Mouse (Mus musculus) lung, adult 2 months (tissue): ENCODE data around the gene Zfp639. TPM values are rescaled to one million over a fixed set of nuclear protein-coding genes. Genes with fewer than 3 reads are reported as not detected.
A peak's percentile ranks its signal among the peaks of the same experiment; 100 is the strongest.

Experiments used
- DNase-seq: peaks from one replicate; pipeline ENCODE4 v3.0.0; 2022
- H3K4me1 ChIP-seq: fragments of 200-500 bp; 2 replicates; pipeline ENCODE4 v1.6.1; 2011; ENCODE audit warnings: low read length; ENCODE audit not compliant: control insufficient read depth, insufficient read depth
- H3K4me3 ChIP-seq: fragments of 200-500 bp; replicated peaks from 2 replicates; pipeline ENCODE3; 2011; ENCODE audit warnings: low read depth, mild to moderate bottlenecking, control low read depth, low read length; ENCODE audit errors: extremely low read depth
- CTCF ChIP-seq: fragments of 200-500 bp; IDR thresholded peaks from 2 replicates; pipeline ENCODE4 v1.5.1; 2011; ENCODE audit warnings: mild to moderate bottlenecking, low read length, control low read depth; ENCODE audit not compliant: insufficient read depth
- POLR2A ChIP-seq: fragments of 200-500 bp; IDR thresholded peaks from 2 replicates; pipeline ENCODE4 v1.6.1; 2011; ENCODE audit warnings: low read depth, mild to moderate bottlenecking, control low read depth, low read length, borderline replicate concordance; ENCODE audit errors: extremely low read depth
- WGBS: fragments of 180-500 bp; shearing (Covaris S2); methylation state at CpG from one replicate; pipeline ENCODE4 v1.1.7; 2018; 5-methylcytosine and 5-hydroxymethylcytosine counted together
- polyA plus RNA-seq: library from polyadenylated mRNA; depleted of rRNA; stranded (reverse); fragments of >200 nt; gene quantifications from 2 replicates; pipeline ENCODE4 v1.2.3, GENCODE M21; 2012; rRNA removed

Zfp639 gene
- 21.6 and 33.8 TPM in 2 replicates for polyA plus RNA-seq

DNA sequence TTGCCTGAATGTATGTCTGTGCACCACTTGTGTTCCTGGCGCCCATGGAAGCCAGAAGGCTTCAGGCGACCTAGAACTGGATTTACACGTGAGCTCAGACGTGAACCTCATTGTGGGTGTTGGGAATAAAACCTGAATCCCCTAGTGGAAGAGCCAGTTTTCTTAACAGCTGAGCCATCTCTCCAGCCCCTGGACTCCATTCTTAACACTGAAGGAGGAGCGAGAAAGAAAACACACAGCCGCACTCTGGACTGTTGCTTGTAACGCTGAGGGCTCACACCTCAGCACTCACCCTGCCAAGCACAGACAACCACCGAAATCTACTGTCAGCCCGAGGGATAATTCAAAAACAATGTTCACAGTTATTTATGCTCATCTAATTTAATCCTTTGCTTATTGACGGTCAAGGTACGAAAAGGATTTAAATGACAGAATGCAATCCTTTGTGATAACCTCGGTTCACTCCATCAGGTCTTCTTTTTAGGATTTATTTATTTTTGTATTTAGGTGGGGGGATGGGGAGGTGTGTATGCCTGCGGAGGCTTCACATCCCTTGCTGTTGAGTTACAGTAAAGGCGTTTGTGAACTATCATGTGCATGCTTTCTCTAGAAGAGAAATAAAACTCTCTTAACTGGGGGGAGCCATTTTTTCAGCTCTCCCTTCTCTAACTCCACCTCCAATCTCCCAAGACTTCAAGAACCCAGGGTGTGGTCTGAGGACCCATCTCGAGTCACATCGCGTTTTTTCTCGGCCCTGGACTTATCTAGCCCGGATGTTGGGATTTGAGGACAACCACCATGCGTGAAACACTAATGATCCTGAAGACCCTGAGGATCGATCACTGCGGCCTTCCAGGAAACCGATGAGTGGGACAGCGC, at the start of gene Zfp639:
Gene Zfp639, plus strand, starts transcription at position 764 of the 879 bp plus-strand sequence.
- peak within 1 kb of the TSS; percentile 67 for H3K4me3 ChIP-seq
- 11% methylated on average over 24 of the region's 24 CpGs for WGBS
- no peak for DNase-seq
- H3K4me1 ChIP-seq, result peaks cover 7% of the 10 kb centered on the region
- TF ChIP-seq CTCF (no peak), POLR2A (no peak)

GRCm38 (mm10) chr3:32467321-32467720, 42.7 kb upstream of the Zfp639 start:
- TF ChIP-seq POLR2A (no peak), CTCF (no peak)
- WGBS, result 99% methylated on average over 4 of the region's 4 CpGs
- H3K4me1 ChIP-seq, result no peaks in the 10 kb centered on the region
- H3K4me3 ChIP-seq, result no peak overlapping the region
- DNase-seq, result no peak

DNA sequence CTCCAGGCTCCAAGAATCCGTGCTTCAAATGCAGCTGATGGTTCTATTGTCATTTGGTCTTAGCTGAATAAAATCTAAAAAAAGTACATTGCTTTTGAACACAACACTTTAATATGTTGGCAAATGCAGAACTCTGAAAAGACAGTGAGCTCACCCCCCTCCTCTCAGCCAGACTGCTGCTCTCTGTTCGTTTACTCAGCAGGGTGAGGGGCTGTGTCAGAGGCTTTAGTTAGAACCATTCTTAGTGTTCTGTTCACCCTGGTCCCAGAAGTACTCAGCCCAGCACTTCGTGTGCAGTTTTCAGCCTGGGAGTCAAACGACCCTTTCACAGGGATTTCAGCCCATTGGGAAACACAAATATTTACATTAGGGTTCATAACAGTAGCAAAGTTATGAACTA, 41.6 kb upstream of the Zfp639 start:
- DNase-seq, result no peak
- Histone ChIP-seq H3K4me1 (no peaks in the 10 kb centered on the region), H3K4me3 (no peak overlapping the region)
- 44% methylated on average over 4 of the region's 4 CpGs for WGBS
- TF ChIP-seq POLR2A, result no peak

- TF ChIP-seq POLR2A, result no peak
- no peak for TF ChIP-seq CTCF
- DNase-seq, result no peak
- Histone ChIP-seq H3K4me1 (no peaks in the 10 kb centered on the region), H3K4me3 (no peak overlapping the region)
- 70% methylated on average over 7 of the region's 7 CpGs for WGBS
Observed at GRCm38 (mm10) chr3:32470449-32470848, 39.6 kb upstream of the Zfp639 start.

- TF ChIP-seq CTCF, result no peak
- DNase-seq, result no peak
- Histone ChIP-seq H3K4me3 (no peak overlapping the region), H3K4me1 (no peaks in the 10 kb centered on the region)
- 41% methylated on average over 6 of the region's 6 CpGs for WGBS
Observed at GRCm38 (mm10) chr3:32471098-32471497, 39.0 kb upstream of the Zfp639 start.

GRCm38 (mm10) chr3:32472191-32472900, 37.7 kb upstream of the Zfp639 start:
- DNase-seq, result no peak
- Histone ChIP-seq H3K4me1 (no peaks in the 10 kb centered on the region), H3K4me3 (no peak overlapping the region)
- no peak for TF ChIP-seq CTCF
- TF ChIP-seq POLR2A, result no peak
- WGBS, result 57% methylated on average over 14 of the region's 14 CpGs

DNA sequence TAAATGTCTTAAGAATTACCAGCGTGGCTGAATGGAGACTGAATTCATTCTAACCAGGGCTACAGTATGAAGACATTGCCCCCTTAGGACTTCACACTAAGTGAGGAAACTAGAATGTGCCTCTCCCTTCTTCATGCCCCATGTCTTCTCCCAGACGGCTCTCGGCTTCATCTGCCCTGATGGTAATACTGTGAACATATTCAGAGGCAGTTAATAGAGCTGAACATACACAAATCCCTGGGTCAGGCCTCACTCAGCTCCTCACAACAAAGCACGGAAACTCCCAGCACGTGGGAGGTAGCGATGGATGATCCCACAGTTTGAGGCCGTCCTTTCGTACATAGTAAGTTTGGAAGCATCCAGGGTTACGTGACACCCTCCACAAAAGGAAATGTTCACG, 36.9 kb upstream of the Zfp639 start:
- Histone ChIP-seq H3K4me3 (no peak overlapping the region), H3K4me1 (no peaks in the 10 kb centered on the region)
- WGBS, result 83% methylated on average over 10 of the region's 10 CpGs
- DNase-seq, result no peak
- TF ChIP-seq CTCF (no peak), POLR2A (no peak)

DNA sequence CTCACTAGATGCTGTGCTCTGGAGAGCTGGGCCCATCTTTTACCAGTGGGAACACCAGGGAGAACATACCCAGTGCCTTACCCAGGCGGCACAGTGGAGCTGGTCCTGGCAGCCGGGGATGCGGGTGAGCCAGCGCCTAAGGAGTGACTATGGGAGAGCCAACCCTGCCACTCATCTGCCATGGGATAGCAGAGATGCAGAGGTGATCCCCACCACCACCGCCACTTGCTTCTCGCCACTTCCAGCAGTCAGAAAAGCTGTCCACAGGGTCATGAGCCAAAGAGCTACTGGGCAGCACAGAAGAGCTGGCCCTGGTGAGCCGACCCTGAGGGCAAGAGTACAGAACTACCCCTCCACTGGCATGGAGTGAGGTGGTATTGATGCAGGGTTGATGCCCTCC, 30.1 kb upstream of the Zfp639 start:
- Histone ChIP-seq H3K4me3 (no peak overlapping the region), H3K4me1 (no peaks in the 10 kb centered on the region)
- TF ChIP-seq CTCF (no peak), POLR2A (no peak)
- no peak for DNase-seq
- WGBS, result 89% methylated on average over 7 of the region's 7 CpGs

DNA sequence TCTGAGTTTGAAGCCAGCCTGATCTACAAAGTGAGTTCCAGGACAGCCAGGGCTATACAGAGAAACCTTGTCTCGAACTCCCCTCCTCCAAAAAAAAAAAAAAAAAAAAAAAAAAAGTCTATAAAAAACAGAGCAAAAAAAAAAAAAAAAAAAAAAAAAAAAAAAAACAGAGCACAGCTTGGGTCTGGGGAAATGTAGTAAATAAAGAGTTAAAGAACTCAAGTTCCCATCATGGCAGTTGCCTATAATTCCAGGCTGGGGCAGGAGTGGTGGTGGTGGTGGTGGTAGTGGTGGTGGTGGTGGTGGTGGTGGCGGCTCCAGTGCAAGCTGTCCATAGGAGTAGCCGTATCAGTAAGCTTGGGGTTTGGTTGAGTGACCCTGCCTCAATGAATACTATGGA, 27.0 kb upstream of the Zfp639 start:
- H3K4me1 ChIP-seq, result no peaks in the 10 kb centered on the region
- no peak overlapping the region for H3K4me3 ChIP-seq
- no peak for DNase-seq
- no peak for TF ChIP-seq CTCF
- no peak for TF ChIP-seq POLR2A
- 74% methylated on average over 3 of the region's 3 CpGs for WGBS

GRCm38 (mm10) chr3:32486543-32486942, 23.5 kb upstream of the Zfp639 start:
- no peak overlapping the region for H3K4me3 ChIP-seq
- H3K4me1 ChIP-seq, result no peaks in the 10 kb centered on the region
- no peak for DNase-seq
- WGBS, result 69% methylated on average over 4 of the region's 4 CpGs
- TF ChIP-seq CTCF (no peak), POLR2A (no peak)
